19 mouse cellular contexts compared by ENCODE assay signal in the genomic region with DNA sequence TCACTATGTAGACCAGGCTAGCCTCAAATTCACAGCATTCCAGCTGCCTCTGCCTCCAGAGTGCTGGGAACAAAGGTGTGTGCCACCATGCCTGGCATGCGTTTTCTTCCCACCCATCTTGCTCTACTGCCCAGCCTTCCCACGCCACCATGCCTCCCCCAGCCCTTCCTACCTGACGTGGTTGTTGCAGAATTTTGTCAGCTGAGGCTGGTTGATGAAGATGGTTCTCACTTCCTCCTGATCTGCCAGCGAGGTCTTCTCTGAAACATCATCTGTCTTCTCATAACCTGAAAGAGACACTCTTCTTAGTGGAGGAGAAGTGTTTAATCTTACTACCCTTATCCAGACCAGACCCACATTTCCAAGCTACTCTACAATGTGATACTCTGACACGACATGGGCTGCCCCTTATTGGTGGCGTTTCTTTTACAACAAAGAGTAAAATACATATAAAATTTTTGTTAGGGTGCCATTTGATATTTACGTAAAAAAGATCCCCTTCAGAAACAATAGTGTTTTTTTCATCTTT. TPM values are rescaled to one million over a fixed set of nuclear protein-coding genes. Genes with fewer than 3 reads are reported as not detected.
DNase-seq lines count a peak whose midpoint lies in the region; ATAC-seq and TF ChIP-seq lines count a peak whose summit lies in the region.
"Had no signal": no experiment of that assay in that cellular context is flagged by ENCODE, and none has a peak within 500 bp of the region (broad histone marks: within the 10 kb centered on the region; RNA-seq: fewer than 3 reads in every experiment).

No protein-coding gene starts in this region.

- TF ChIP-seq CTCF in CH12.LX (conservative IDR thresholded peaks at IDR 0.05 in 1 of 2, IDR thresholded peaks at IDR 0.05 in 1 of 2; ENCODE audit: low read depth in 2 of 2, low read length in 2 of 2), result no peak

- no peaks in the 10 kb centered on the region for H3K9me3 ChIP-seq in heart, embryonic 11.5 days (replicated peaks; ENCODE audit: control insufficient read depth, low read length)
- H3K9me3 ChIP-seq in CH12.LX (replicated peaks; ENCODE audit: low read length), result no peaks in the 10 kb centered on the region
- no peaks in the 10 kb centered on the region for H3K9me3 ChIP-seq in liver, embryonic 15.5 days (replicated peaks)
- H3K9me3 ChIP-seq: midbrain, embryonic 12.5 days had no signal

- intact Hi-C loops in heart, postnatal 25 days (cut with DNase I), result no loop called here
- intact Hi-C loops in gastrocnemius, postnatal 14 days (cut with DNase I; ENCODE audit: low total_unique reads), result no loop called here

- no peak for DNase-seq in heart, postnatal 25 days (ENCODE audit: low spot score)
- no peak for DNase-seq in CH12.LX (ENCODE audit: extremely low read depth)
- DNase-seq in gastrocnemius, postnatal 14 days, result no peak
- DNase-seq in cerebellum, postnatal 4 days (ENCODE audit: low spot score in 2 of 2), result no peak
- no peak for DNase-seq in natural killer cell, adult 2 months (ENCODE audit: low spot score in 2 of 2)
- DNase-seq: adrenal gland, postnatal 10 days; cerebellum, adult 8-10 months; heart, postnatal 10 days; kidney, adult 2 months; kidney, postnatal 4 days; layer of hippocampus, postnatal 36 days; left cerebral cortex, postnatal 4 days; thymus, adult 2 months had no signal

- peak overlapping the region; percentile 27; the same call in 1 of the 2 replicates for H3K4me3 ChIP-seq in heart, embryonic 11.5 days (ENCODE audit: low read depth, low read length)
- H3K4me3 ChIP-seq in CH12.LX (replicated peaks in 1 of 3; ENCODE audit: low read depth in 2 of 3, low read length in 2 of 3, poor library complexity in 1 of 3), result peak overlapping the region in 1 of 3 experiments; percentile 6
- peak overlapping the region; percentile 63 for H3K4me3 ChIP-seq in liver, embryonic 15.5 days (replicated peaks)
- H3K4me3 ChIP-seq: midbrain, embryonic 12.5 days; myocyte had no signal

- peak overlapping the region; percentile 4; the same call in 1 of the 2 replicates for H3K27ac ChIP-seq in heart, embryonic 11.5 days (ENCODE audit: low read depth, low read length)
- H3K27ac ChIP-seq in CH12.LX (ENCODE audit: insufficient read depth, low read depth), result peak overlapping the region; percentile 27; the same call in 1 of the 2 replicates
- peak overlapping the region; percentile 79 for H3K27ac ChIP-seq in liver, embryonic 15.5 days (replicated peaks)
- H3K27ac ChIP-seq: hindbrain, postnatal 0 days; midbrain, embryonic 12.5 days had no signal

- TF ChIP-seq EP300 in CH12.LX (IDR thresholded peaks at IDR 0.05; ENCODE audit: low read length), result peak; percentile 62

- in situ Hi-C loops in CH12.LX (cut with MboI; ENCODE audit: low pct_ligation_motif_present, low pct_unique_long_range_greater_than_20kb, low sequenced_read_pairs), result no loop called here

- no peak for TF ChIP-seq POLR2A in CH12.LX (IDR thresholded peaks at IDR 0.05; ENCODE audit: low read depth, low read length)

- peak overlapping the region; percentile 50; the same call in 1 of the 2 replicates for H3K9ac ChIP-seq in heart, embryonic 11.5 days (ENCODE audit: low read depth, low read length)
- H3K9ac ChIP-seq in CH12.LX (ENCODE audit: insufficient read depth, low read depth), result no peak overlapping the region
- H3K9ac ChIP-seq in liver, embryonic 15.5 days, result peak overlapping the region; percentile 68
- H3K9ac ChIP-seq: midbrain, embryonic 12.5 days had no signal

- H3K36me3 ChIP-seq in heart, embryonic 11.5 days (ENCODE audit: control insufficient read depth, insufficient read depth, low read length), result no peaks in the 10 kb centered on the region
- H3K36me3 ChIP-seq in CH12.LX (replicated peaks in 1 of 2; ENCODE audit: control insufficient read depth in 1 of 2, insufficient read depth in 1 of 2, low read length in 1 of 2), result peaks cover 0 to 15% of the 10 kb centered on the region in 2 experiments
- H3K36me3 ChIP-seq in liver, embryonic 15.5 days (replicated peaks), result peaks cover 22% of the 10 kb centered on the region
- H3K36me3 ChIP-seq: midbrain, embryonic 12.5 days had no signal

- no peak for TF ChIP-seq RAD21 in CH12.LX (IDR thresholded peaks at IDR 0.05; ENCODE audit: low read depth, low read length)

- ATAC-seq in heart, embryonic 11.5 days (replicated peaks; ENCODE audit: insufficient number of reproducible peaks, low FRiP score, low TSS enrichment), result no peak
- 0 out of 2 replicates have a peak, but pooled peaks have one; percentile 35 for ATAC-seq in erythroblast, adult 5-6 weeks (replicated peaks; ENCODE audit: low FRiP score, poor library complexity, severe bottlenecking)
- no peak for ATAC-seq in liver, embryonic 15.5 days (ENCODE audit: insufficient read depth)
- ATAC-seq: hindbrain, postnatal 0 days had no signal

- no peaks in the 10 kb centered on the region for H3K27me3 ChIP-seq in heart, embryonic 11.5 days (ENCODE audit: control insufficient read depth, insufficient read depth, low read length)
- no peaks in the 10 kb centered on the region for H3K27me3 ChIP-seq in CH12.LX (replicated peaks)
- no peaks in the 10 kb centered on the region for H3K27me3 ChIP-seq in liver, embryonic 15.5 days
- H3K27me3 ChIP-seq: midbrain, embryonic 12.5 days had no signal

- H3K79me2 ChIP-seq in CH12.LX (replicated peaks; ENCODE audit: control insufficient read depth, extremely low read depth, insufficient read depth, poor library complexity, severe bottlenecking), result no peaks in the 10 kb centered on the region

- 73% methylated on average over 7 of the region's 7 CpGs for WGBS in heart, embryonic 11.5 days (ENCODE audit: insufficient replicate concordance)
- 20% methylated on average over 7 of the region's 7 CpGs for WGBS in liver, embryonic 15.5 days (ENCODE audit: insufficient replicate concordance)

- dilution Hi-C loops in CH12.LX (cut with MboI; ENCODE audit: extremely low pct_ligation_motif_present, extremely low pct_unique_long_range_greater_than_20kb, low sequenced_read_pairs), result no loop called here

- H3K4me1 ChIP-seq in heart, embryonic 11.5 days (ENCODE audit: control insufficient read depth, insufficient read depth, low read length), result peaks cover 2% of the 10 kb centered on the region; the same call in 1 of the 2 replicates
- H3K4me1 ChIP-seq in CH12.LX (ENCODE audit: control insufficient read depth in 1 of 2, insufficient read depth in 2 of 2), result peaks cover 3 to 24% of the 10 kb centered on the region in 2 experiments
- H3K4me1 ChIP-seq in liver, embryonic 15.5 days (replicated peaks), result peaks cover 48% of the 10 kb centered on the region
- H3K4me1 ChIP-seq: midbrain, embryonic 12.5 days had no signal

- peak overlapping the region; percentile 41 for H3K4me2 ChIP-seq in heart, embryonic 11.5 days
- peak overlapping the region; percentile 4 for H3K4me2 ChIP-seq in CH12.LX (ENCODE audit: insufficient read depth, low read depth, poor library complexity, severe bottlenecking)
- peak overlapping the region; percentile 75 for H3K4me2 ChIP-seq in liver, embryonic 15.5 days
- H3K4me2 ChIP-seq: midbrain, embryonic 12.5 days had no signal

TF ChIP-seq in CH12.LX, 34 proteins besides CTCF, POLR2A, EP300 and RAD21:
- peak; percentile 58; the same call in 1 of the 2 replicates for TF ChIP-seq CHD1 (IDR thresholded peaks at IDR 0.05; ENCODE audit: low read depth, low read length)
- no peak for TF ChIP-seq HCFC1 (IDR thresholded peaks at IDR 0.05; ENCODE audit: low read depth, low read length)
- TF ChIP-seq MYC (IDR thresholded peaks at IDR 0.05; ENCODE audit: low read depth, low read length), result 0 out of 2 replicates have a peak, but pooled peaks have one; percentile 15
- peak; percentile 65 for TF ChIP-seq IRF4 (IDR thresholded peaks at IDR 0.05; ENCODE audit: low read depth, low read length)
- peak; percentile 22; the same call in 1 of the 2 replicates for TF ChIP-seq ETS1 (conservative IDR thresholded peaks at IDR 0.05; ENCODE audit: low read depth, low read length)
- TF ChIP-seq MEF2A (IDR thresholded peaks at IDR 0.05; ENCODE audit: borderline replicate concordance, low read depth, low read length), result no peak
- no peak for TF ChIP-seq ZMIZ1 (IDR thresholded peaks at IDR 0.05; ENCODE audit: low read depth, low read length)
- no peak for TF ChIP-seq USF2 (conservative IDR thresholded peaks at IDR 0.05; ENCODE audit: low read depth, low read length)
- no peak for TF ChIP-seq MAZ (IDR thresholded peaks at IDR 0.05; ENCODE audit: low read depth, low read length)
- TF ChIP-seq CHD2 (IDR thresholded peaks at IDR 0.05; ENCODE audit: low read length), result no peak
- no peak for TF ChIP-seq SMC3 (IDR thresholded peaks at IDR 0.05; ENCODE audit: low read depth, low read length)

RNA-seq across cellular contexts. Expression of a gene that starts 32.7 kb away (rescaled TPM):
- 25.1 and 25.6 TPM in 2 replicates for polyA plus RNA-seq in heart, embryonic 11.5 days (2014; fragmentation: Nextera tagmentation; extraction: Ambion mirVana)
- total RNA-seq in heart, postnatal 25 days (2021), result 10 to 100 TPM; 20.1 to 21.2 TPM
- total RNA-seq in CH12.LX (2012; rRNA removed) (8.4 and 11.2 TPM in 2 replicates), CH12.LX (2014; rRNA removed) (5.0 and 5.5 TPM in 2 replicates)
- polyA plus RNA-seq in CH12.LX (2012; ENCODE audit: insufficient read length, low read depth), result 4.4 and 4.8 TPM in 2 replicates
- 230 and 244 TPM in 2 replicates for total RNA-seq in erythroblast, adult 5-6 weeks (2015; ENCODE audit: low replicate concordance)
- total RNA-seq in erythroblast, adult 5-6 weeks (2017; ENCODE audit: low replicate concordance), result 267 and 308 TPM in 2 replicates
- polyA plus RNA-seq in liver, embryonic 15.5 days (2015; fragmentation: Nextera tagmentation; extraction: Ambion mirVana), result 38.8 and 40.5 TPM in 2 replicates
- total RNA-seq in gastrocnemius, postnatal 14 days (2021), result 10 to 100 TPM; 14.2 to 14.4 TPM

Comparison
In these comparisons a context has a peak if more than half of its experiments do, and no peak if none do; other contexts are left out.
1. H3K27ac ChIP-seq: peak in every context shown above with its lines; median percentile 79 in liver, embryonic 15.5 days; 27 in CH12.LX; 4 in heart, embryonic 11.5 days.
2. H3K4me2 ChIP-seq: peak in every context shown above with its lines; median percentile 75 in liver, embryonic 15.5 days; 41 in heart, embryonic 11.5 days; 4 in CH12.LX.
3. RNA of a gene that starts 32.7 kb away (total RNA-seq): 230 to 308 TPM in erythroblast, adult 5-6 weeks; 20.1 to 21.2 TPM in heart, postnatal 25 days, 14.2 to 14.4 TPM in gastrocnemius, postnatal 14 days and 5.0 to 11.2 TPM in CH12.LX; every median in the first group is over 10 times any median in the second.